Mouse (Mus musculus) heart, postnatal 0 days (tissue): ENCODE data around the gene 1700069L16Rik.

Experiments
- CTCF ChIP-seq: IDR thresholded peaks from 2 replicates; pipeline ENCODE4 v1.5.1; 2016; ENCODE audit warnings: antibody characterized with exemption, control low read depth, low read depth
- EP300 ChIP-seq: IDR thresholded peaks from 2 replicates; pipeline ENCODE4 v1.6.1; 2016; ENCODE audit warnings: antibody characterized with exemption, low read depth

DNA sequence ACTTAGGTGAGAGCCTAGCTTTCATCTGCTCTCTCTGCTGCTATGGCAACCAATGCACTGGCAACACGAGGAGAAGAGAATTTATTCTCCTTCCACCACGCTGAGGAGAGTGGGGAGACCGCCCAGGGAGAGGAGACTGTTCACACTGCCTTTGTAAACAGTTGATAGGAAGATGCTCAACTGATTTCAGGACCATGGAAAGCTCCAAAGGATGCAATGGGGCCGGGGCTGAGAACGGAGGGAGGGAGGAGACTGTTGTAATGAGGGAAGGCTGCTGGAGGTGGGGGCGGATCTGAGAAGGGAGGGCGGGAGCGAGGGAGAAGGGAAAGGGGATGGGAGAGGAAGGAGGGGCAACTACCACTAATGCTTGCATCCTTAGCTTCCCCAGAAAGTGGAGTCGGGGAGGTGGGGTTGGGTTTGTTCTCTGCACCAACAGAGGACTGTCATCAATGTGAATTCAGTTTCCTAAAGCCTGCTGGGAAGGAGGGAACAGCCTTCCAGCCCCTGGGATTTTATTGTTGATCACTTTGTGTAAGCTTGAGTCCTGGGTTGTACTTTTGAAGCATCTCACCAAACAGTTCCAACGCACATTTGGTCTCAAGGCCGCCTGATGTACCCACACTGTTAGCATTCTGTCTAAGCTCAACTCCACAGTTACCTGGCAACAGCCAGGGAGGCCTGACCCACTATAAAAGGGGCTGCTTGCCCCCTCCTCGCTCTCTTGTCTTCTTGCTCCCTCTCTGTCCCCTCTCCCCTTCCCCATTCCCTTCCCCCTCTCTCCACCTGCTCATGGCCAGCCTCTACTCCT is 7.8 kb downstream of the 1700069L16Rik start:
- TF ChIP-seq CTCF (no peak), EP300 (no peak)
